Comparison of ENCODE assay signal across 12 mouse cellular contexts in the genomic region with DNA sequence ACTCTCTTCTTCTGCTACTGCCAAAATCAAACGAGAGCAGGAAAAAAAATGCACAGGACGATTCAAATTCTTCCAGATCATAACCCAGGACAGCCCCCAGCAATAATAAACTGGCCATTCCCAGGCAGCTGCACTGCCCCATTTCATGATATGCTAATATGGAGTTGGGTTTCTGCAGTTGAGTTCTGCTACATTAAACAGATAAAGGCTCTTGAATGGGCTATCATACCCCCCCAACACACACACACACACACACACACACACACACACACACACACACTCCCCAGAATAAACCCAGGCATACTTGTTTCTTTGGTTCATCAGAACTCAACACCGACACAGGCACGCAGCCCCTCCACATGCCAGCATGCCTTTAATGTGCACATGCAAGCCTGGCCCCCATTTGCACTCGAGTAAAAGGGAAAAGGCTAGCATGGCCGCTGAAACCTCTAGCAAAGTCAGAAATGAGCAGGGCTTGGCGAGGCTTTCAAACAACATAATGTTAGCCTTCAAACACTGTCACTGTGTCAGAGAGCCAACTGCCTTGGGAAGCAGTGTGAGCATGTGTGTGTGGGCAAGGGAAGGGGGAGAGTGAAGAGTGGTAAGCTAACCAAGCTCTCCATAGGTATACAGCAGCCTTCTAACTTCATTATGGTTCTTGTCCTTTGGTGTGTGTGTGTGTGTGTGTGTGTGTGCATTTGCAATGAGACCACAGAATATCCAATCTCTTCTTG.
DNase-seq lines count a peak whose midpoint lies in the region; ATAC-seq and TF ChIP-seq lines count a peak whose summit lies in the region.
"Had no signal": no experiment of that assay in that cellular context is flagged by ENCODE, and none has a peak within 500 bp of the region (broad histone marks: within the 10 kb centered on the region; RNA-seq: fewer than 3 reads in every experiment).

No protein-coding gene starts in this region.

- peaks cover 25% of the 10 kb centered on the region for H3K4me1 ChIP-seq in cerebellum, adult 2 months (ENCODE audit: control insufficient read depth, insufficient read depth, low read length)
- H3K4me1 ChIP-seq in neural tube, embryonic 12.5 days, result no peaks in the 10 kb centered on the region
- H3K4me1 ChIP-seq in neural tube, embryonic 14.5 days (ENCODE audit: control insufficient read depth, insufficient read depth, low read length), result 0 out of 2 replicates have a peak, but pooled peaks cover 2% of the 10 kb centered on the region
- H3K4me1 ChIP-seq: heart, embryonic 15.5 days had no signal

- H3K9ac ChIP-seq in neural tube, embryonic 12.5 days, result no peak overlapping the region
- no peak overlapping the region for H3K9ac ChIP-seq in neural tube, embryonic 14.5 days (replicated peaks; ENCODE audit: low read depth, low read length)
- H3K9ac ChIP-seq: heart, embryonic 15.5 days; limb, embryonic 13.5 days had no signal

- peak in 1 of 2 experiments; percentile 41 for DNase-seq in cerebellum, adult 2 months
- DNase-seq in cerebellum, adult 9-11 months, result no peak
- DNase-seq in neural tube, embryonic 10.5 days (ENCODE audit: extremely low spot score, low spot score), result no peak
- peak; percentile 44 for DNase-seq in layer of hippocampus, adult 9-11 months
- no peak for DNase-seq in urinary bladder, postnatal 4 days (ENCODE audit: low spot score in 2 of 2)
- no peak for DNase-seq in natural killer cell, adult 2 months (ENCODE audit: low spot score in 2 of 2)
- DNase-seq: lung, adult 18-20 months had no signal

- TF ChIP-seq CTCF in cerebellum, adult 2 months (IDR thresholded peaks at IDR 0.05; ENCODE audit: borderline replicate concordance, insufficient read depth, low read depth, low read length), result no peak

- no peaks in the 10 kb centered on the region for H3K36me3 ChIP-seq in neural tube, embryonic 12.5 days
- H3K36me3 ChIP-seq in neural tube, embryonic 14.5 days (ENCODE audit: control insufficient read depth, insufficient read depth, low read length), result no peaks in the 10 kb centered on the region
- H3K36me3 ChIP-seq: heart, embryonic 15.5 days; limb, embryonic 13.5 days had no signal

- peak overlapping the region; percentile 51 for H3K27ac ChIP-seq in cerebellum, adult 2 months (ENCODE audit: insufficient read depth, low read length)
- no peak overlapping the region; the same call in none of the 2 replicates for H3K27ac ChIP-seq in neural tube, embryonic 12.5 days
- H3K27ac ChIP-seq in neural tube, embryonic 14.5 days (ENCODE audit: low read depth, low read length), result no peak overlapping the region; the same call in 1 of the 2 replicates
- H3K27ac ChIP-seq: heart, embryonic 15.5 days; limb, embryonic 13.5 days had no signal

- H3K9me3 ChIP-seq in neural tube, embryonic 12.5 days, result no peaks in the 10 kb centered on the region
- no peaks in the 10 kb centered on the region for H3K9me3 ChIP-seq in neural tube, embryonic 14.5 days (ENCODE audit: control insufficient read depth, low read length)
- H3K9me3 ChIP-seq: heart, embryonic 15.5 days; limb, embryonic 13.5 days had no signal

- no peak for TF ChIP-seq POLR2A in cerebellum, adult 2 months (IDR thresholded peaks at IDR 0.05; ENCODE audit: borderline replicate concordance, insufficient read depth, low read length)

- H3K4me3 ChIP-seq in cerebellum, adult 2 months (replicated peaks; ENCODE audit: insufficient read depth, low read depth, low read length), result no peak overlapping the region
- H3K4me3 ChIP-seq in neural tube, embryonic 12.5 days, result no peak overlapping the region
- no peak overlapping the region for H3K4me3 ChIP-seq in neural tube, embryonic 14.5 days (ENCODE audit: low read depth, low read length)
- H3K4me3 ChIP-seq: heart, embryonic 15.5 days; limb, embryonic 13.5 days had no signal

- WGBS in cerebellum, adult 2 months, result 40% methylated on average over 7 of the region's 7 CpGs
- 65% methylated on average over 7 of the region's 7 CpGs for WGBS in neural tube, embryonic 12.5 days
- WGBS in neural tube, embryonic 14.5 days, result 45% methylated on average over 7 of the region's 7 CpGs

- peak; percentile 29; the same call in 1 of the 2 replicates for ATAC-seq in neural tube, embryonic 12.5 days (ENCODE audit: low FRiP score, low read depth)
- peak; percentile 69 for ATAC-seq in neural tube, embryonic 14.5 days (ENCODE audit: low read depth)
- ATAC-seq: intestine, postnatal 0 days had no signal

- no peak overlapping the region for H3K4me2 ChIP-seq in neural tube, embryonic 12.5 days (replicated peaks)
- no peak overlapping the region for H3K4me2 ChIP-seq in neural tube, embryonic 14.5 days (ENCODE audit: low read depth, low read length)
- H3K4me2 ChIP-seq: heart, embryonic 15.5 days; limb, embryonic 13.5 days had no signal

- no peaks in the 10 kb centered on the region for H3K27me3 ChIP-seq in cerebellum, adult 2 months (ENCODE audit: control insufficient read depth, insufficient read depth, low read length)
- no peaks in the 10 kb centered on the region for H3K27me3 ChIP-seq in neural tube, embryonic 12.5 days (replicated peaks)
- H3K27me3 ChIP-seq in neural tube, embryonic 14.5 days (ENCODE audit: control insufficient read depth, insufficient read depth, low read length), result no peaks in the 10 kb centered on the region
- H3K27me3 ChIP-seq: heart, embryonic 15.5 days; limb, embryonic 13.5 days had no signal
